Mouse (Mus musculus): ENCODE results near the gene Gm26920. TPM values are rescaled to one million over a fixed set of nuclear protein-coding genes. Genes with fewer than 3 reads are reported as not detected.

Gm26920 gene
- polyA plus RNA-seq, 2 experiments: 0.23 TPM; not detected in 1

GRCm38 (mm10) chr7:30031379-30031778, 58.8 kb downstream of the Gm26920 start:
- Histone ChIP-seq H3K27ac (no peak overlapping the region), H3K9me3 (ENCODE audit: control insufficient read depth, low read length) (no peaks in the 10 kb centered on the region), H3K27me3 (ENCODE audit: control insufficient read depth, insufficient read depth, low read length) (no peaks in the 10 kb centered on the region), H3K4me1 (replicated peaks; ENCODE audit: control insufficient read depth in 2 of 2, insufficient read depth in 2 of 2, low read length in 1 of 2) (0 out of 4 replicates have a peak, but pooled peaks cover 0 to 2% of the 10 kb centered on the region in 2 experiments), H3K36me3 (replicated peaks; ENCODE audit: control insufficient read depth, insufficient read depth, low read depth) (no peaks in the 10 kb centered on the region), H3K4me2 (ENCODE audit: low read depth) (no peak overlapping the region), H3K9ac (replicated peaks) (no peak overlapping the region), H3K4me3 (ENCODE audit: insufficient read depth in 1 of 2, low read depth in 2 of 2, low read length in 2 of 2) (no peak overlapping the region)
- no peak for DNase-seq (ENCODE audit: low read depth in 3 of 3, low spot score in 3 of 3)
- 71% methylated on average over 3 of the region's 3 CpGs for WGBS (ENCODE audit: insufficient replicate concordance)
- no peak for TF ChIP-seq CTCF (IDR thresholded peaks at IDR 0.05; ENCODE audit: low read depth)
- TF ChIP-seq EP300 (IDR thresholded peaks at IDR 0.05; ENCODE audit: low read depth): no peak
- no peak for ATAC-seq (ENCODE audit: insufficient read depth)

- no peak overlapping the region for H3K27ac ChIP-seq
- H3K36me3 ChIP-seq (replicated peaks; ENCODE audit: control insufficient read depth, insufficient read depth, low read depth): no peaks in the 10 kb centered on the region
- DNase-seq (ENCODE audit: low read depth in 3 of 3, low spot score in 3 of 3) (no peak), ATAC-seq (ENCODE audit: insufficient read depth) (no peak)
- no peaks in the 10 kb centered on the region for H3K27me3 ChIP-seq (ENCODE audit: control insufficient read depth, insufficient read depth, low read length)
- no peak overlapping the region for H3K4me3 ChIP-seq (ENCODE audit: insufficient read depth in 1 of 2, low read depth in 2 of 2, low read length in 2 of 2)
- no peak overlapping the region for H3K4me2 ChIP-seq (ENCODE audit: low read depth)
- 40% methylated on average over 6 of the region's 6 CpGs for WGBS (ENCODE audit: insufficient replicate concordance)
- TF ChIP-seq EP300 (IDR thresholded peaks at IDR 0.05; ENCODE audit: low read depth): no peak
- no peak overlapping the region for H3K9ac ChIP-seq (replicated peaks)
- H3K9me3 ChIP-seq (ENCODE audit: control insufficient read depth, low read length): no peaks in the 10 kb centered on the region
- H3K4me1 ChIP-seq (replicated peaks; ENCODE audit: control insufficient read depth in 2 of 2, insufficient read depth in 2 of 2, low read length in 1 of 2): 0 out of 4 replicates have a peak, but pooled peaks cover 0 to 2% of the 10 kb centered on the region in 2 experiments
Observed at GRCm38 (mm10) chr7:30030677-30031076, 59.5 kb downstream of the Gm26920 start.

- peaks cover 10% of the 10 kb centered on the region for H3K36me3 ChIP-seq (replicated peaks; ENCODE audit: control insufficient read depth, insufficient read depth, low read depth)
- no peak overlapping the region for H3K9ac ChIP-seq (replicated peaks)
- no peak for ATAC-seq (ENCODE audit: insufficient read depth)
- H3K4me2 ChIP-seq (ENCODE audit: low read depth): no peak overlapping the region
- H3K4me1 ChIP-seq (replicated peaks; ENCODE audit: control insufficient read depth in 2 of 2, insufficient read depth in 2 of 2, low read length in 1 of 2): no peaks in the 10 kb centered on the region
- no peak overlapping the region for H3K4me3 ChIP-seq (ENCODE audit: insufficient read depth in 1 of 2, low read depth in 2 of 2, low read length in 2 of 2)
- H3K9me3 ChIP-seq (ENCODE audit: control insufficient read depth, low read length): no peaks in the 10 kb centered on the region
- H3K27me3 ChIP-seq (ENCODE audit: control insufficient read depth, insufficient read depth, low read length): no peaks in the 10 kb centered on the region
- no peak for TF ChIP-seq CTCF (IDR thresholded peaks at IDR 0.05; ENCODE audit: low read depth)
- TF ChIP-seq EP300 (IDR thresholded peaks at IDR 0.05; ENCODE audit: low read depth): no peak
- DNase-seq (ENCODE audit: low read depth in 3 of 3, low spot score in 3 of 3): no peak
- H3K27ac ChIP-seq: no peak overlapping the region
- 57% methylated on average over 3 of the region's 3 CpGs for WGBS (ENCODE audit: insufficient replicate concordance)
Observed at GRCm38 (mm10) chr7:30028572-30028971, 61.6 kb downstream of the Gm26920 start.

- Histone ChIP-seq H3K4me3 (ENCODE audit: insufficient read depth in 1 of 2, low read depth in 2 of 2, low read length in 2 of 2) (no peak overlapping the region), H3K4me1 (replicated peaks; ENCODE audit: control insufficient read depth in 2 of 2, insufficient read depth in 2 of 2, low read length in 1 of 2) (no peaks in the 10 kb centered on the region), H3K36me3 (replicated peaks; ENCODE audit: control insufficient read depth, insufficient read depth, low read depth) (peaks cover 21% of the 10 kb centered on the region), H3K4me2 (ENCODE audit: low read depth) (no peak overlapping the region), H3K9ac (replicated peaks) (no peak overlapping the region), H3K9me3 (ENCODE audit: control insufficient read depth, low read length) (no peaks in the 10 kb centered on the region), H3K27me3 (ENCODE audit: control insufficient read depth, insufficient read depth, low read length) (no peaks in the 10 kb centered on the region), H3K27ac (no peak overlapping the region)
- no peak for ATAC-seq (ENCODE audit: insufficient read depth)
- 66% methylated on average over 4 of the region's 4 CpGs for WGBS (ENCODE audit: insufficient replicate concordance)
- DNase-seq (ENCODE audit: low read depth in 3 of 3, low spot score in 3 of 3): no peak
- TF ChIP-seq EP300 (IDR thresholded peaks at IDR 0.05; ENCODE audit: low read depth): no peak
- TF ChIP-seq CTCF (IDR thresholded peaks at IDR 0.05; ENCODE audit: low read depth): no peak
Observed at GRCm38 (mm10) chr7:30027331-30027730, 62.9 kb downstream of the Gm26920 start.

- peaks cover 27% of the 10 kb centered on the region for H3K36me3 ChIP-seq (replicated peaks; ENCODE audit: control insufficient read depth, insufficient read depth, low read depth)
- DNase-seq (ENCODE audit: low read depth in 3 of 3, low spot score in 3 of 3) (no peak), ATAC-seq (ENCODE audit: insufficient read depth) (no peak)
- H3K9ac ChIP-seq (replicated peaks): no peak overlapping the region
- H3K27ac ChIP-seq: no peak overlapping the region
- H3K4me3 ChIP-seq (ENCODE audit: insufficient read depth in 1 of 2, low read depth in 2 of 2, low read length in 2 of 2): no peak overlapping the region
- H3K27me3 ChIP-seq (ENCODE audit: control insufficient read depth, insufficient read depth, low read length): no peaks in the 10 kb centered on the region
- WGBS (ENCODE audit: insufficient replicate concordance): 77% methylated on average over 5 of the region's 5 CpGs
- H3K9me3 ChIP-seq (ENCODE audit: control insufficient read depth, low read length): no peaks in the 10 kb centered on the region
- no peaks in the 10 kb centered on the region for H3K4me1 ChIP-seq (replicated peaks; ENCODE audit: control insufficient read depth in 2 of 2, insufficient read depth in 2 of 2, low read length in 1 of 2)
- H3K4me2 ChIP-seq (ENCODE audit: low read depth): no peak overlapping the region
- no peak for TF ChIP-seq EP300 (IDR thresholded peaks at IDR 0.05; ENCODE audit: low read depth)
- peak; percentile 40; the same call in 1 of the 2 replicates for TF ChIP-seq CTCF (IDR thresholded peaks at IDR 0.05; ENCODE audit: low read depth)
Observed at GRCm38 (mm10) chr7:30025358-30025757, 64.9 kb downstream of the Gm26920 start.
